Mouse (Mus musculus) liver, embryonic 15.5 days (tissue): ENCODE measurements around the gene Micu1. TPM values are rescaled to one million over a fixed set of nuclear protein-coding genes. Genes with fewer than 3 reads are reported as not detected.
"Not testable (repeated sequence)": the region's sequence is repeated elsewhere in the genome, so short reads cannot be mapped to it uniquely, and the experiment has no call there.

ENCODE experiments used
- ATAC-seq: fragments of 200-750 bp; cut with Nextera tagmentation; 2 replicates; pipeline ENCODE4 v1.8.0; 2017; ENCODE audit warnings: moderate number of reproducible peaks, mild to moderate bottlenecking, moderate library complexity; ENCODE audit not compliant: insufficient read depth
- H3K27ac ChIP-seq: fragments of 300-500 bp; sonication (generic); replicated peaks from 2 replicates; pipeline ENCODE4 v1.5.1; 2015; ENCODE audit warnings: mild to moderate bottlenecking, inconsistent platforms
- H3K27me3 ChIP-seq: fragments of 300-500 bp; sonication (generic); 2 replicates; pipeline ENCODE4 v1.6.1; 2015; ENCODE audit warnings: mild to moderate bottlenecking, inconsistent platforms
- H3K36me3 ChIP-seq: fragments of 300-500 bp; sonication (generic); replicated peaks from 2 replicates; pipeline ENCODE4 v1.6.1; 2015; ENCODE audit warnings: moderate library complexity, mild to moderate bottlenecking, inconsistent platforms
- H3K4me1 ChIP-seq: fragments of 300-500 bp; sonication (generic); replicated peaks from 2 replicates; pipeline ENCODE4 v1.6.1; 2015; ENCODE audit warnings: inconsistent platforms
- H3K4me2 ChIP-seq: fragments of 300-500 bp; sonication (generic); 2 replicates; pipeline ENCODE4 v1.6.1; 2015; ENCODE audit warnings: moderate library complexity, mild to moderate bottlenecking, inconsistent platforms
- H3K4me3 ChIP-seq: fragments of 300-500 bp; sonication (generic); replicated peaks from 2 replicates; pipeline ENCODE4 v1.5.1; 2015; ENCODE audit warnings: mild to moderate bottlenecking, inconsistent platforms
- H3K9ac ChIP-seq: fragments of 300-500 bp; sonication (generic); 2 replicates; pipeline ENCODE4 v1.6.1; 2015; ENCODE audit warnings: moderate library complexity, mild to moderate bottlenecking, inconsistent platforms
- H3K9me3 ChIP-seq: fragments of 300-500 bp; sonication (generic); replicated peaks from 2 replicates; pipeline ENCODE4 v1.6.1; 2016; ENCODE audit warnings: inconsistent platforms
- WGBS: fragments of 180-500 bp; shearing (Covaris S2); methylation state at CpG from one replicate; pipeline ENCODE4 v1.1.7; 2015; ENCODE audit warnings: mixed read lengths; ENCODE audit not compliant: insufficient replicate concordance; 5-methylcytosine and 5-hydroxymethylcytosine counted together
- polyA plus RNA-seq: library from polyadenylated mRNA; unstranded; fragments of >200 nt; fragmentation: Nextera tagmentation; extraction: Ambion mirVana; gene quantifications from 2 replicates; pipeline ENCODE4 v1.2.1, GENCODE M21; 2015

The Micu1 gene
- polyA plus RNA-seq = 38.2 and 42.1 TPM in 2 replicates

- under 1% methylated on average over 48 of the region's 48 CpGs for WGBS
- H3K9me3 ChIP-seq = no peaks in the 10 kb centered on the region
- H3K4me1 ChIP-seq = peaks cover 31% of the 10 kb centered on the region
- H3K4me3 ChIP-seq = peak within 1 kb of the TSS; percentile 90
- ATAC-seq = peak; percentile 98
- H3K27ac ChIP-seq = peak within 1 kb of the TSS; percentile 83
- H3K36me3 ChIP-seq = no peaks in the 10 kb centered on the region
- peak within 1 kb of the TSS; percentile 85 for H3K9ac ChIP-seq
- H3K4me2 ChIP-seq = peak within 1 kb of the TSS; percentile 78
- no peaks in the 10 kb centered on the region for H3K27me3 ChIP-seq
These were observed at the start of gene Micu1 for GRCm38 (mm10) chr10:59702207-59703032. Gene Micu1, plus strand, starts transcription at chr10:59702477.

- 40% methylated on average over 13 of the region's 13 CpGs for WGBS
- H3K27ac ChIP-seq = no peak overlapping the region
- no peaks in the 10 kb centered on the region for H3K9me3 ChIP-seq
- H3K4me1 ChIP-seq = no peaks in the 10 kb centered on the region
- H3K4me3 ChIP-seq = no peak overlapping the region
- no peak for ATAC-seq
- no peaks in the 10 kb centered on the region for H3K27me3 ChIP-seq
- no peak overlapping the region for H3K4me2 ChIP-seq
- H3K36me3 ChIP-seq = no peaks in the 10 kb centered on the region
- H3K9ac ChIP-seq = no peak overlapping the region
These were observed 45.5 kb upstream of the Micu1 start for GRCm38 (mm10) chr10:59656799-59657198.

- H3K9me3 ChIP-seq = no peaks in the 10 kb centered on the region
- H3K4me1 ChIP-seq = 0 out of 2 replicates have a peak, but pooled peaks cover 6% of the 10 kb centered on the region
- no peak overlapping the region for H3K9ac ChIP-seq
- no peaks in the 10 kb centered on the region for H3K36me3 ChIP-seq
- no peaks in the 10 kb centered on the region for H3K27me3 ChIP-seq
- H3K4me2 ChIP-seq = no peak overlapping the region
- 51% methylated on average over 2 of the region's 2 CpGs for WGBS
- H3K4me3 ChIP-seq = no peak overlapping the region
- no peak overlapping the region for H3K27ac ChIP-seq
- no peak for ATAC-seq
These were observed 37.5 kb upstream of the Micu1 start for GRCm38 (mm10) chr10:59664765-59665164.

- H3K27me3 ChIP-seq = no peaks in the 10 kb centered on the region
- WGBS = 24% methylated on average over 13 of the region's 13 CpGs
- no peak for ATAC-seq
- no peak overlapping the region for H3K4me2 ChIP-seq
- 0 out of 2 replicates have a peak, but pooled peaks cover 6% of the 10 kb centered on the region for H3K4me1 ChIP-seq
- H3K36me3 ChIP-seq = no peaks in the 10 kb centered on the region
- H3K9ac ChIP-seq = no peak overlapping the region
- H3K4me3 ChIP-seq = no peak overlapping the region
- H3K9me3 ChIP-seq = no peaks in the 10 kb centered on the region
- no peak overlapping the region for H3K27ac ChIP-seq
These were observed 36.6 kb upstream of the Micu1 start for GRCm38 (mm10) chr10:59665503-59666291.

GRCm38 (mm10) chr10:59667377-59667776 is 34.9 kb upstream of the Micu1 start:
- H3K27ac ChIP-seq = no peak overlapping the region
- H3K4me2 ChIP-seq = no peak overlapping the region
- no peaks in the 10 kb centered on the region for H3K9me3 ChIP-seq
- H3K4me1 ChIP-seq = 0 out of 2 replicates have a peak, but pooled peaks cover 6% of the 10 kb centered on the region
- H3K36me3 ChIP-seq = no peaks in the 10 kb centered on the region
- WGBS = 63% methylated on average over 6 of the region's 6 CpGs
- no peak overlapping the region for H3K4me3 ChIP-seq
- ATAC-seq = no peak
- H3K9ac ChIP-seq = no peak overlapping the region
- no peaks in the 10 kb centered on the region for H3K27me3 ChIP-seq

GRCm38 (mm10) chr10:59668491-59668890 is 33.8 kb upstream of the Micu1 start:
- Histone ChIP-seq H3K27me3 (no peaks in the 10 kb centered on the region), H3K9ac (no peak overlapping the region), H3K4me1 (0 out of 2 replicates have a peak, but pooled peaks cover 6% of the 10 kb centered on the region), H3K36me3 (no peaks in the 10 kb centered on the region), H3K4me2 (no peak overlapping the region), H3K27ac (no peak overlapping the region), H3K4me3 (no peak overlapping the region), H3K9me3 (no peaks in the 10 kb centered on the region)
- WGBS = 45% methylated on average over 7 of the region's 7 CpGs
- no peak for ATAC-seq

- H3K27me3 ChIP-seq = no peaks in the 10 kb centered on the region
- H3K4me3 ChIP-seq = no peak overlapping the region
- no peaks in the 10 kb centered on the region for H3K36me3 ChIP-seq
- ATAC-seq = no peak
- no peaks in the 10 kb centered on the region for H3K4me1 ChIP-seq
- H3K27ac ChIP-seq = no peak overlapping the region
- no peak overlapping the region for H3K9ac ChIP-seq
- no peaks in the 10 kb centered on the region for H3K9me3 ChIP-seq
- no peak overlapping the region for H3K4me2 ChIP-seq
- 70% methylated on average over 1 of the region's 1 CpGs for WGBS
These were observed 24.4 kb upstream of the Micu1 start for GRCm38 (mm10) chr10:59677836-59678235.

- Histone ChIP-seq H3K4me2 (no peak overlapping the region), H3K27ac (no peak overlapping the region), H3K27me3 (no peaks in the 10 kb centered on the region), H3K36me3 (no peaks in the 10 kb centered on the region), H3K4me1 (no peaks in the 10 kb centered on the region), H3K4me3 (no peak overlapping the region), H3K9ac (no peak overlapping the region), H3K9me3 (no peaks in the 10 kb centered on the region)
- ATAC-seq = no peak
- WGBS = 73% methylated on average over 2 of the region's 2 CpGs
These were observed 23.1 kb upstream of the Micu1 start for GRCm38 (mm10) chr10:59679189-59679588.

- H3K4me3 ChIP-seq, H3K9me3 ChIP-seq, H3K9ac ChIP-seq, H3K27ac ChIP-seq, H3K4me1 ChIP-seq, H3K27me3 ChIP-seq, ATAC-seq, H3K36me3 ChIP-seq, H3K4me2 ChIP-seq: not testable (repeated sequence)
- WGBS = 71% methylated on average over 3 of the region's 3 CpGs
These were observed 16.7 kb upstream of the Micu1 start for GRCm38 (mm10) chr10:59685586-59685985.

- Histone ChIP-seq H3K4me2 (no peak overlapping the region), H3K36me3 (no peaks in the 10 kb centered on the region), H3K4me1 (no peaks in the 10 kb centered on the region), H3K9ac (no peak overlapping the region), H3K27me3 (no peaks in the 10 kb centered on the region; the same call in 1 of the 2 replicates), H3K4me3 (no peak overlapping the region), H3K9me3 (no peaks in the 10 kb centered on the region), H3K27ac (no peak overlapping the region)
- no peak for ATAC-seq
- 63% methylated on average over 2 of the region's 2 CpGs for WGBS
These were observed 15.2 kb upstream of the Micu1 start for GRCm38 (mm10) chr10:59687126-59687525.

- H3K4me1 ChIP-seq = no peaks in the 10 kb centered on the region
- 54% methylated on average over 6 of the region's 6 CpGs for WGBS
- H3K36me3 ChIP-seq = no peaks in the 10 kb centered on the region
- H3K9ac ChIP-seq = no peak overlapping the region
- H3K9me3 ChIP-seq = no peaks in the 10 kb centered on the region
- no peak overlapping the region for H3K4me2 ChIP-seq
- no peaks in the 10 kb centered on the region; the same call in 1 of the 2 replicates for H3K27me3 ChIP-seq
- no peak overlapping the region for H3K27ac ChIP-seq
- H3K4me3 ChIP-seq = no peak overlapping the region
- no peak for ATAC-seq
These were observed 12.4 kb upstream of the Micu1 start for GRCm38 (mm10) chr10:59689836-59690235.
